Mouse (Mus musculus) embryonic fibroblast, embryonic 13.5 days (primary cell): ENCODE measurements around the gene Thbs2. TPM values are rescaled to one million over a fixed set of nuclear protein-coding genes. Genes with fewer than 3 reads are reported as not detected.

Experiments
- H3K27ac ChIP-seq: 2 replicates; pipeline ENCODE4 v1.5.1; 2012; ENCODE audit warnings: low read length, control low read depth, inconsistent platforms; ENCODE audit not compliant: insufficient read depth
- H3K4me1 ChIP-seq: 2 replicates; pipeline ENCODE4 v1.6.1; 2011; ENCODE audit warnings: low read length; ENCODE audit not compliant: control insufficient read depth, insufficient read depth
- H3K4me3 ChIP-seq: 2 replicates; pipeline ENCODE4 v1.5.1; 2011; ENCODE audit warnings: mild to moderate bottlenecking, control low read depth, low read length; ENCODE audit not compliant: insufficient read depth
- CTCF ChIP-seq: IDR thresholded peaks from 2 replicates; pipeline ENCODE4 v1.5.1; 2011; ENCODE audit warnings: mild to moderate bottlenecking, control low read depth, low read length, moderate library complexity, borderline replicate concordance; ENCODE audit not compliant: insufficient read depth
- POLR2A ChIP-seq: IDR thresholded peaks from 2 replicates; pipeline ENCODE4 v1.6.1; 2011; ENCODE audit warnings: low read depth, mild to moderate bottlenecking, control low read depth, low read length, moderate library complexity
- polyA plus RNA-seq: library from polyadenylated mRNA; stranded (reverse); fragments of >200 nt; gene quantifications from 2 replicates; pipeline ENCODE4 v1.2.4, GENCODE M21; 2011; ENCODE audit warnings: low read depth; ENCODE audit not compliant: missing spikeins, insufficient read length

Gene Thbs2
- polyA plus RNA-seq, 1 experiment: 405 TPM

DNA sequence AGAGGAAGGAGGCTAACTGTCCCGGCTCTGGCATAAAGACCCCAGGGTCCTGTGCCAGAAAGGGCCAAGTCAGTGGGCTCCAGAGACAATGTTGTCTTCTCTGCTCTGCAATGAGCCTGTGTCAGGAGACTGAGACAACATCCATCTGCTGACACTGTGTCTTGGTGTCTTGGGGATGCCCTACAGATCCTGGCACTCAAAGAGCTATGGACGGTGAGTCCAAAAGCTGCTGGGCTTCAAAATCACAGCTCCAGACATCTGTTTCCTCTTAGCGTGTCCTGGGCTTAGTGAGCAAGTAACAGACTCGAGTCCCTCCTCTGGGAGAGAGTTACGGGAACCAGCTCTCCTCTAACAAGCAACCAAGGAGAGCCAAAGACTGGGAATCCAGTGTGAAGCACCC, 6.2 kb upstream of the Thbs2 start:
- 0 out of 2 replicates have a peak, but pooled peaks cover 6% of the 10 kb centered on the region for H3K4me1 ChIP-seq
- H3K4me3 ChIP-seq: no peak overlapping the region
- no peak for TF ChIP-seq CTCF
- no peak for TF ChIP-seq POLR2A
- peak overlapping the region; percentile 20; the same call in 1 of the 2 replicates for H3K27ac ChIP-seq

- peaks cover 9% of the 10 kb centered on the region; the same call in 1 of the 2 replicates for H3K4me1 ChIP-seq
- H3K4me3 ChIP-seq: no peak overlapping the region
- TF ChIP-seq CTCF (no peak), POLR2A (no peak)
- H3K27ac ChIP-seq: no peak overlapping the region
These were observed 4.2 kb upstream of the Thbs2 start for GRCm38 (mm10) chr17:14698188-14698587.

- H3K4me1 ChIP-seq: peaks cover 9% of the 10 kb centered on the region; the same call in 1 of the 2 replicates
- TF ChIP-seq CTCF (no peak), POLR2A (no peak)
- no peak overlapping the region for H3K4me3 ChIP-seq
- no peak overlapping the region for H3K27ac ChIP-seq
These were observed 3.1 kb upstream of the Thbs2 start for GRCm38 (mm10) chr17:14697096-14697495.

DNA sequence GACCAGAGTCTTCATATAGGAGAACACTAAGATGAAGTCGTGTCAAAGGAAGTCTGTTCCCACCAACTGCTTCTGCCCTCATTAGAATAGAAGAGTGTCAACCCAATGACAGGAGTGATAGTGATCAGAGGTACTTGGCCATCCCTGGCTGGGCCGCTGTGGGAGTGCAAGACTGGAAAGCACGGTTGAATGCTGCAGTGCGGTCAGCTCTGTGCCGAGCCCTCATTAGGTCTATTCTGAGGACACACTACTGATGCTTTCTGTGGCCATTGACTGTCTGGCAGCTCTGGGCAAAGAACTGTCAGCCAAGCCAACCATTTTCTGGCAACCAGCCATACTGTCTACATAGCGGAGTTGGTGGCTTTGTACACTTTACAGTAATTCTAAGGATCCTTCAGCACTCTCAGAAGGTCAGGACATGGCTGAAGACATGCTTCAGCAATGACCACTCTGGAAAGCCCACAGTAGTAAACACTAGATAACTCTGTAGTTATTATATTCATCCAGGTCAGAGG, 2.3 kb upstream of the Thbs2 start:
- H3K4me3 ChIP-seq: no peak overlapping the region
- peaks cover 9% of the 10 kb centered on the region; the same call in 1 of the 2 replicates for H3K4me1 ChIP-seq
- H3K27ac ChIP-seq: no peak overlapping the region
- TF ChIP-seq CTCF (no peak), POLR2A (no peak)

- Histone ChIP-seq H3K27ac (peak overlapping the region; percentile 71), H3K4me1 (peaks cover 8% of the 10 kb centered on the region; the same call in 1 of the 2 replicates), H3K4me3 (peak overlapping the region; percentile 66)
- TF ChIP-seq CTCF (no peak), POLR2A (peak; percentile 45; the same call in 1 of the 2 replicates)
These were observed 714 bp downstream of the Thbs2 start for GRCm38 (mm10) chr17:14693048-14693993.

DNA sequence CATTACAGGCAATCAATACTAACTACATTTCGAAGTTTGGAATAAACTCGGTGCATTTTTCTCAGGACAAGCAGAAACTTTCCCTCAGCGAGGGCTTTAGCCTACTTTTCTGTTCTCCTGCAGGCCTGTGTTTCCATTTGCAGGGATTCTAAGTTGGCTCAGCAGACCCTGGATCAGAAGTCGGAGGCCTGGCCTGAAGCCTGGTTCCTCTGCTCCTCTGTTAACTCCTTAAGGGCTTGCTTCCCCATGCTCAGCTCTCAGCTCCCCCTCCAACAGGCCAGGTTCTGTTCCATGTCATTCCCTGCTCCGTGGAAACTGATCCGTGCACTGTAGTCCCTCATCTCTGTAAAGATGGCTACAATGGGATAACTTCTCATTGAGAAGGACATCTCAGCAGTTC, 2.1 kb downstream of the Thbs2 start:
- peaks cover 5% of the 10 kb centered on the region; the same call in 1 of the 2 replicates for H3K4me1 ChIP-seq
- TF ChIP-seq POLR2A (no peak; the same call in 1 of the 2 replicates), CTCF (no peak)
- peak overlapping the region; percentile 64; the same call in 1 of the 2 replicates for H3K27ac ChIP-seq
- peak overlapping the region; percentile 66 for H3K4me3 ChIP-seq

DNA sequence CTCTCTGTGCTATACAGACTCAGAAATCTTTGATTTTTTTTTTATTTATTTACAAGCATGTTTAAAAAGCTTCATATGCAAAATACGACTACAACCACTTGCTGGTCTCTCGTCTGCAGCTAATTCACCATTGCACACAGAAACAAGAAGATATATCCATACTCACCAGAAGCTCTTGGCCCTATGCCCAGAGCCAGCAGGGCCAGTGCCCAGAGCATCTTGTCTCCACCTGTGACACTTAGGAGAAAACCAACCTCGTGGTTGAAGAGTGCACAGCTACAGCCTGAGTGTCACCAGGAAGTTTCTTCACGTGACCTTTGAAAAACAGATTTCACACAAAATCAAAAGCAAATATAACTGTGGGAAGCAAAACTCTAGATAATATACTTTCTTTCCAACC, 2.8 kb downstream of the Thbs2 start:
- H3K27ac ChIP-seq: no peak overlapping the region
- H3K4me1 ChIP-seq: peaks cover 4% of the 10 kb centered on the region; the same call in 1 of the 2 replicates
- TF ChIP-seq CTCF (no peak), POLR2A (no peak)
- peak overlapping the region; percentile 66 for H3K4me3 ChIP-seq

GRCm38 (mm10) chr17:14682836-14683235, 11.2 kb downstream of the Thbs2 start:
- TF ChIP-seq CTCF: no peak
- TF ChIP-seq POLR2A: no peak

DNA sequence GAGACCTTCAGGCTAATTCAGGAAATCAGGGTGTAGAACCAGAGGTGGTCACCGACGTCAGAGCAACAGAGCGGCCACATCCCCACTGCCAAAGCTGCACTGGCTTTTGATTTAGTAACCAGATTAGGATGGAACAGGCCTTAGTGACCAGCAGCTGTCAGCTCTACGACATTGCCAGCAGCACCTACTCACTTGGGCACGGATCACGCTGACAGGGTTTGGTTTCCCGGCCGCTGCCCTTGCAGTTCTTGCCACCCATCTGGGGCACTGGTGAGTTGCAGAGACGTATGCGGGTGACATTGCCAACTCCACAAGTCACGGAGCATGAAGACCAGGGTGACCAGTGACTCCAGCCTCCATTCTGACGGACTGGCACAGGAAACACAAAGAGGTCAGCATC, 13.0 kb downstream of the Thbs2 start:
- Histone ChIP-seq H3K4me3 (no peak overlapping the region), H3K4me1 (no peaks in the 10 kb centered on the region), H3K27ac (no peak overlapping the region)
- TF ChIP-seq POLR2A (no peak), CTCF (no peak)

More at GRCm38 (mm10) chr17:14682836-14683235, 11.2 kb downstream of the Thbs2 start:
- Histone ChIP-seq H3K4me1 (no peaks in the 10 kb centered on the region), H3K27ac (no peak overlapping the region), H3K4me3 (no peak overlapping the region)
